Mouse (Mus musculus) E14TG2a.4 (cell line): ENCODE data around the gene Map4k2.
"Not testable (repeated sequence)": the region's sequence is repeated elsewhere in the genome, so short reads cannot be mapped to it uniquely, and the experiment has no call there.

Experiments
- H3K27me3 ChIP-seq: 2 replicates; pipeline ENCODE4 v1.6.1; 2014; ENCODE audit warnings: low read length, control low read depth; ENCODE audit not compliant: insufficient read depth
- H3K36me3 ChIP-seq: 2 replicates; pipeline ENCODE4 v1.6.1; 2014; ENCODE audit warnings: low read length, control low read depth; ENCODE audit not compliant: insufficient read depth
- H3K4me1 ChIP-seq: replicated peaks from 2 replicates; pipeline ENCODE4 v1.6.1; 2014; ENCODE audit warnings: low read depth, low read length, control low read depth
- H3K4me3 ChIP-seq: replicated peaks from 2 replicates; pipeline ENCODE4 v1.5.1; 2014; ENCODE audit warnings: mild to moderate bottlenecking, low read length
- H3K9me3 ChIP-seq: 2 replicates; pipeline ENCODE4 v1.6.1; 2014; ENCODE audit warnings: low read length, control low read depth
- CTCF ChIP-seq: conservative IDR thresholded peaks from 2 replicates; pipeline ENCODE4 v1.5.1; 2014; ENCODE audit warnings: low read length
- NANOG ChIP-seq: IDR thresholded peaks from 2 replicates; pipeline ENCODE4 v1.6.1; 2014; ENCODE audit warnings: borderline replicate concordance, low read length, mixed read lengths
- POU5F1 ChIP-seq: IDR thresholded peaks from 2 replicates; pipeline ENCODE4 v1.6.1; 2014; ENCODE audit warnings: low read length, borderline replicate concordance

Gene Map4k2

GRCm38 (mm10) chr19:6302114-6302513 lies 38.8 kb upstream of the Map4k2 start:
- H3K9me3 ChIP-seq: no peaks in the 10 kb centered on the region
- H3K36me3 ChIP-seq: peaks cover 33% of the 10 kb centered on the region
- no peaks in the 10 kb centered on the region for H3K27me3 ChIP-seq
- TF ChIP-seq POU5F1: no peak
- TF ChIP-seq NANOG: no peak
- TF ChIP-seq CTCF: no peak
- H3K4me1 ChIP-seq: peaks cover 90% of the 10 kb centered on the region
- peak overlapping the region; percentile 55 for H3K4me3 ChIP-seq

DNA sequence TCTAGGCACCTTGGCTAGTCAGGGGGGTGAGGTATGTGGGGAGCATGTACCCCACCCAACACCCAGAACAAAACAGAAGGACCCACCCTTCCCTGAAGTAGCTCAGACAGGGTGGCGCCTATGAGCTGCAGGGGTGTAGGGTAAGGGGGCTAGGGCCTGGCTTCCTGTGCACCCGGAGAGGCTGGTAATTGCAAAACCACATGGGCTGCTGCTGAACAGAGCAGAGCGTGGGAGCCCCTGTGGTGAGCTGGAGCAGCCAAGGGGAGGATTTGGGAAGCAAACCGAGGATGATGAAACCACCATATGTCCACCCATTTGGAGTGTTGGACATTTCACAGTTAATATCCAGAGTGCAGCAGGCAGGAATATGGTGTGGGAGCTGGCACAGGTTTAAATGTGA lies 38.4 kb upstream of the Map4k2 start:
- Histone ChIP-seq H3K36me3 (peaks cover 30% of the 10 kb centered on the region), H3K27me3 (no peaks in the 10 kb centered on the region), H3K4me1 (peaks cover 90% of the 10 kb centered on the region), H3K4me3 (peak overlapping the region; percentile 55), H3K9me3 (no peaks in the 10 kb centered on the region)
- TF ChIP-seq CTCF: no peak
- no peak for TF ChIP-seq NANOG
- no peak for TF ChIP-seq POU5F1

- H3K9me3 ChIP-seq: no peaks in the 10 kb centered on the region
- H3K27me3 ChIP-seq: no peaks in the 10 kb centered on the region
- TF ChIP-seq NANOG: no peak
- no peak for TF ChIP-seq POU5F1
- TF ChIP-seq CTCF: no peak
- peaks cover 90% of the 10 kb centered on the region for H3K4me1 ChIP-seq
- H3K36me3 ChIP-seq: peaks cover 30% of the 10 kb centered on the region
- peak overlapping the region; percentile 55 for H3K4me3 ChIP-seq
Observed at GRCm38 (mm10) chr19:6303831-6304230, 37.1 kb upstream of the Map4k2 start.

GRCm38 (mm10) chr19:6304787-6305516 lies 36.0 kb upstream of the Map4k2 start:
- H3K36me3 ChIP-seq: peaks cover 30% of the 10 kb centered on the region
- TF ChIP-seq CTCF (peak; percentile 99), NANOG (no peak)
- no peaks in the 10 kb centered on the region for H3K27me3 ChIP-seq
- no peak overlapping the region; the same call in 1 of the 2 replicates for H3K4me3 ChIP-seq
- no peaks in the 10 kb centered on the region for H3K9me3 ChIP-seq
- peaks cover 89% of the 10 kb centered on the region for H3K4me1 ChIP-seq

GRCm38 (mm10) chr19:6305517-6306115 lies 35.3 kb upstream of the Map4k2 start:
- H3K27me3 ChIP-seq: no peaks in the 10 kb centered on the region
- peak overlapping the region; percentile 84 for H3K4me3 ChIP-seq
- peaks cover 32% of the 10 kb centered on the region for H3K36me3 ChIP-seq
- TF ChIP-seq NANOG (no peak), CTCF (no peak), POU5F1 (no peak)
- H3K4me1 ChIP-seq: peaks cover 82% of the 10 kb centered on the region
- no peaks in the 10 kb centered on the region for H3K9me3 ChIP-seq

DNA sequence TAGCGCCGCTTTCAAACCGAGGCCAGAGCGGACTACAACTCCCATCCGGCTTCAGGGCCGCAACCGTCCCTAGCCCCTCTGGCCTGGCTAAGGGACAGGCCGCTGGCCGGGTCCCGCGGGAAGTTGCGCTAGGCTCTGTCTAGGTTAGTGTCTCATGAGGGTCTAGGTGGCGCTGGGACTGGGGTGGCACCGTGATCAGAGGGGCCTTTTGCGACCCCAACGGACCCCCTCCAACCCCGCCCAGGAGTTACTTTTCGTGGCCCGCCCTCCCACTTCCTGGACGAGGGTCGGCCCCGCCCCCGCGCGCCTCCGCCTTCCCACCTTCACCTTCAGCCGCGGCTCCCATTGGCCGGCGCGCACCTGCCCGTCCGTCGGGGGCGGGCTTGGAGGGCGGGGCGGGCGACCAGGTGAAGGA lies 34.8 kb upstream of the Map4k2 start, which contains the start of gene Cdc42bpg:
Gene Cdc42bpg (plus strand): TSS at position 320 of the 415 bp plus-strand sequence.
- peaks cover 77% of the 10 kb centered on the region for H3K4me1 ChIP-seq
- no peaks in the 10 kb centered on the region for H3K9me3 ChIP-seq
- TF ChIP-seq POU5F1: no peak
- TF ChIP-seq CTCF: no peak
- no peak for TF ChIP-seq NANOG
- peaks cover 37% of the 10 kb centered on the region for H3K36me3 ChIP-seq
- H3K27me3 ChIP-seq: no peaks in the 10 kb centered on the region
- H3K4me3 ChIP-seq: peak within 1 kb of the TSS; percentile 84

- no peaks in the 10 kb centered on the region for H3K27me3 ChIP-seq
- peaks cover 42% of the 10 kb centered on the region for H3K36me3 ChIP-seq
- TF ChIP-seq POU5F1: no peak
- TF ChIP-seq CTCF: peak; percentile 55
- no peaks in the 10 kb centered on the region for H3K9me3 ChIP-seq
- H3K4me3 ChIP-seq: peak overlapping the region; percentile 84
- H3K4me1 ChIP-seq: peaks cover 73% of the 10 kb centered on the region
Observed at GRCm38 (mm10) chr19:6306586-6306985, 34.3 kb upstream of the Map4k2 start.

DNA sequence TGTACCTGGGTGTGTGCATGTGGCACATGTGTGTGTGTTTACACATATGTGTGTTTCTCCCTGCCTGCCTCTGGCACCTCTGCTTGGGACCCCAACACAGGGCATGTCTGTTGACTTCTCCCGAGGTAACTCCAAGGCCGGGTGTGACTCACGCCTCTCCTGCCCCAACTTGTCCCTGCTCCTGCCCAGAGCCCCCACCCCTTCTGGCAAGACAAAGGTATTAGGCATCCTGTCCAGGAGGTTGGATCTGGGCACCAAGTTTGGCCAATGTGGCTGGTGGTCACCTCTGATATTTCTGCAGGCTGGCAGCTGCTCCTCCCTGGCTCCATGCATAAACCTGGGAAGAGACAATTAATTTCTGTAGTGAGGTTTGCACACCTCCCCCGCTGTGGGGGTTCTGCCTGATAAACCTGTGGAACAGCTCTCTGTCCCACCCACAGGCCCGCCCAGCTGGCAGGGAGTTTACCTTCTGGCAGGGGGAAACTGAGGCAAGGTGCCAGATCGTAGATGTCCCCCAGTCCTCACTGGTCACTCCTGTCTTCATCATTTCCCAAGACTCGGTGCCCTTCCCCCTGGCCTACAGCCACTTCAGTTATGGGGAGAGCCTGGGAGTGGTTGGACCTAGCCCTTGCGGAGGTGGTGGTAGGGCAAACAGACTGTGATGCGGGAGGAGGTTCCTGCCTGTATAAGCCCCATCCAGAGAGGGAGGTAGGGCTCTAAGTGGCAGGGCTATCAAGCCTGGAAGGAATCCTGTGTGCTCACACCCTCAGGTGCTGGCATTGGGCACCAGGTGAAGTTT lies 33.0 kb upstream of the Map4k2 start:
- no peaks in the 10 kb centered on the region for H3K27me3 ChIP-seq
- H3K4me1 ChIP-seq: peaks cover 70% of the 10 kb centered on the region
- no peaks in the 10 kb centered on the region for H3K9me3 ChIP-seq
- H3K36me3 ChIP-seq: peaks cover 55% of the 10 kb centered on the region
- H3K4me3 ChIP-seq: peak overlapping the region; percentile 84
- TF ChIP-seq NANOG (no peak), POU5F1 (no peak), CTCF (no peak)

GRCm38 (mm10) chr19:6310181-6310580 lies 30.8 kb upstream of the Map4k2 start:
- H3K36me3 ChIP-seq: peaks cover 78% of the 10 kb centered on the region
- no peak overlapping the region for H3K4me3 ChIP-seq
- no peak for TF ChIP-seq POU5F1
- no peak for TF ChIP-seq NANOG
- TF ChIP-seq CTCF: no peak
- H3K27me3 ChIP-seq: no peaks in the 10 kb centered on the region
- H3K9me3 ChIP-seq: no peaks in the 10 kb centered on the region
- H3K4me1 ChIP-seq: peaks cover 67% of the 10 kb centered on the region

DNA sequence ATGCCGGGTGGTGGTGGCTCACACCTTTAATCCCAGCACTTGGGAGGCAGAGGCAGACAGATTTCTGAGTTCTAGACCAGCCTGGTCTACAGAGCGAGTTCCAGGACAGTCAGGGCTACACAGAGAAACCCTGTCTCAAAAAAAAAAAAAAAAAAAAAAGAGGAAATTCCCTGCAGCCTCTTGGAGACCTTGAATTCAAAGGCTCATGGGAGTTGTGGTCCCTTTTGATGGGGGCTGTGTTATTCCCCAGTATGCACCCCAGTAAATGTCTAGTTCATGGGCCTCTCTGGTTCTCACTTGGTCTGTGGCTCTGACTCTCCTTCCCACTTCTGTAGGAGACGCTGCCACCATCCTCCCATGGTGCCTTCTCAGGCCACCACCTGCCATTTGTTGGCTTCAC lies 29.2 kb upstream of the Map4k2 start:
- not testable (repeated sequence) for H3K27me3 ChIP-seq, H3K9me3 ChIP-seq, H3K4me3 ChIP-seq
- peaks cover 75% of the 10 kb centered on the region for H3K4me1 ChIP-seq
- H3K36me3 ChIP-seq: peaks cover 94% of the 10 kb centered on the region
